Mouse (Mus musculus) myocyte (in vitro differentiated cells): ENCODE data around the gene Erf.

Experiments
- MYOD1 ChIP-seq, 3 experiments: IDR thresholded peaks; one replicate each; pipeline ENCODE4 v1.6.1; 2011; ENCODE audit warnings: control low read depth in 2 of 3, low read depth in 2 of 3, mild to moderate bottlenecking in 2 of 3, moderate library complexity in 1 of 3; ENCODE audit not compliant: insufficient read length in 2 of 3, control insufficient read depth in 1 of 3
- POLR2A ChIP-seq: IDR thresholded peaks from one replicate; pipeline ENCODE4 v1.6.1; 2011; ENCODE audit warnings: low read depth, mild to moderate bottlenecking, control low read depth, moderate library complexity; ENCODE audit not compliant: insufficient read length

DNA sequence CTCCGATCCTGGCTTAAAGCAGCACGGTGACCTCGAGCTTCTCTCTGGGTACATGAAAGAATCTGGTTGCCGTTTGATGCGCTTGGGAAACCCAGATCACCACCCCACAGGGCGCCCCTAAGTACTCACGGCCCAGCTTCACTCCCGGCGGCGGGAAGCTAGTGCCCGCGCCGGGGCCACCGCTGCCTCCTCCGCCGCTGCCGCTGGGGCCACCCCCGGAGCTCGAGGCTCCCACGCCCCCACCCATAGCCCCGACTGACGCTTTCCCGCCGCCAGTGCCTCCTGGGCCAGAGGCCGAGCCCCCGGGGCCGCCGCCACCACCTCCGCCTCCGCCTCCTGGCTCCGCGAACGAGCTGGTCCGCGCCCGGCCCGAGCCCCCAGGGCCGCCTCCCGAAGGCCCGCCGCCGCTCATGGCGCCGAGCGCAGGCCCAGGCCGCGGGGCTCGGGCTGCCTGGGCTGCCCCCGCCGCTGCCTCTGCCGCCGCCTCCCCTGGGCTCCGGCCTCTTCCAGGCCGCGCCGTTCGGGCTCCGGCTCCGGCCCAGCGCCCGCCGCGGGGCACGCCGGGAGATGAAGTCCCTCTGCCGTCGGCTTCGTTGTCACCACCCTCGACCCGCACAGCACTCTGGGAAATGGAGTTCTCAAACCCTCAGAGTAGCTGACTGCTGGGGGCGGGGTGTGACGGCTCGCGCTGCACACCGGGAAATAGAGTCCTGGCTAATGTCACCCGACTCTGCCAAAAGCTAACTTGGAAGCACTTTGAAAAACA lies 13.1 kb downstream of the Erf start, which contains the start of gene Gsk3a:
- peak; percentile 73 for TF ChIP-seq POLR2A
- no peak for TF ChIP-seq MYOD1 (IDR thresholded peaks at IDR 0.05; ENCODE audit: control insufficient read depth in 1 of 3, insufficient read length in 2 of 3, low read depth in 2 of 3)
